Mouse (Mus musculus) stomach, embryonic 16.5 days (tissue): ENCODE data around the gene Galnt10. TPM values are rescaled to one million over a fixed set of nuclear protein-coding genes. Genes with fewer than 3 reads are reported as not detected.

ENCODE experiments used
- ATAC-seq: fragments of 200-750 bp; cut with Nextera tagmentation; 2 replicates; pipeline ENCODE4 v1.8.0; 2017; ENCODE audit warnings: moderate number of reproducible peaks, moderate TSS enrichment; ENCODE audit not compliant: insufficient read depth, low FRiP score
- H3K27ac ChIP-seq: fragments of 300-500 bp; sonication (generic); 2 replicates; pipeline ENCODE4 v1.5.1; 2014; ENCODE audit warnings: low read length
- H3K27me3 ChIP-seq: fragments of 300-500 bp; sonication (generic); 2 replicates; pipeline ENCODE4 v1.6.1; 2014; ENCODE audit warnings: low read length, control low read depth, mixed read lengths; ENCODE audit not compliant: control insufficient read depth, insufficient read depth
- H3K36me3 ChIP-seq: fragments of 300-500 bp; sonication (generic); 2 replicates; pipeline ENCODE4 v1.6.1; 2014; ENCODE audit warnings: low read length; ENCODE audit not compliant: control insufficient read depth, insufficient read depth
- H3K4me1 ChIP-seq: fragments of 300-500 bp; sonication (generic); 2 replicates; pipeline ENCODE4 v1.6.1; 2014; ENCODE audit warnings: low read length, control low read depth, mixed read lengths; ENCODE audit not compliant: control insufficient read depth, insufficient read depth
- H3K4me2 ChIP-seq: fragments of 300-500 bp; sonication (generic); 2 replicates; pipeline ENCODE4 v1.6.1; 2014; ENCODE audit warnings: low read depth, low read length, mixed read lengths
- H3K4me3 ChIP-seq: fragments of 300-500 bp; sonication (generic); replicated peaks from 2 replicates; pipeline ENCODE4 v1.5.1; 2014; ENCODE audit warnings: mild to moderate bottlenecking, low read length
- H3K9ac ChIP-seq: fragments of 300-500 bp; sonication (generic); 2 replicates; pipeline ENCODE4 v1.6.1; 2014; ENCODE audit warnings: low read length
- H3K9me3 ChIP-seq: fragments of 300-500 bp; sonication (generic); replicated peaks from 2 replicates; pipeline ENCODE4 v1.6.1; 2016; ENCODE audit warnings: low read length, control low read depth; ENCODE audit not compliant: control insufficient read depth
- WGBS: fragments of 180-500 bp; shearing (Covaris S2); extraction: QIAGEN DNeasy Blood & Tissue Kit; methylation state at CpG from one replicate; pipeline ENCODE4 v1.1.7; 2014; 5-methylcytosine and 5-hydroxymethylcytosine counted together
- polyA plus RNA-seq: library from polyadenylated mRNA; unstranded; fragments of >200 nt; fragmentation: Nextera tagmentation; extraction: Ambion mirVana; gene quantifications from 2 replicates; pipeline ENCODE4 v1.2.1, GENCODE M21; 2015

The Galnt10 gene
- polyA plus RNA-seq, 1 experiment from 2014 or later, result 17.4 TPM

- 36% methylated on average over 12 of the region's 12 CpGs for WGBS
- H3K9ac ChIP-seq, result peak overlapping the region; percentile 23; the same call in 1 of the 2 replicates
- H3K4me1 ChIP-seq, result peaks cover 34% of the 10 kb centered on the region
- H3K4me3 ChIP-seq, result no peak overlapping the region
- peak overlapping the region; percentile 82 for H3K27ac ChIP-seq
- H3K9me3 ChIP-seq, result no peaks in the 10 kb centered on the region
- H3K27me3 ChIP-seq, result no peaks in the 10 kb centered on the region
- peak overlapping the region; percentile 0; the same call in 1 of the 2 replicates for H3K4me2 ChIP-seq
- ATAC-seq, result no peak
- H3K36me3 ChIP-seq, result no peaks in the 10 kb centered on the region
Measured at GRCm38 (mm10) chr11:57673977-57674687, 28.9 kb downstream of the Galnt10 start.

- ATAC-seq, result no peak
- Histone ChIP-seq H3K4me2 (no peak overlapping the region), H3K4me1 (peaks cover 29% of the 10 kb centered on the region), H3K27ac (no peak overlapping the region), H3K36me3 (no peaks in the 10 kb centered on the region), H3K4me3 (no peak overlapping the region), H3K9me3 (no peaks in the 10 kb centered on the region), H3K9ac (no peak overlapping the region), H3K27me3 (no peaks in the 10 kb centered on the region)
- 48% methylated on average over 3 of the region's 3 CpGs for WGBS
Measured at GRCm38 (mm10) chr11:57677261-57677660, 32.0 kb downstream of the Galnt10 start.

- Histone ChIP-seq H3K36me3 (no peaks in the 10 kb centered on the region), H3K4me1 (peaks cover 24% of the 10 kb centered on the region), H3K4me2 (no peak overlapping the region), H3K27me3 (no peaks in the 10 kb centered on the region), H3K9ac (no peak overlapping the region), H3K4me3 (no peak overlapping the region), H3K27ac (no peak overlapping the region), H3K9me3 (no peaks in the 10 kb centered on the region)
- peak; percentile 35; the same call in 1 of the 2 replicates for ATAC-seq
- 19% methylated on average over 7 of the region's 7 CpGs for WGBS
Measured at GRCm38 (mm10) chr11:57682589-57682988, 37.3 kb downstream of the Galnt10 start.

GRCm38 (mm10) chr11:57683125-57683524, 37.9 kb downstream of the Galnt10 start:
- H3K36me3 ChIP-seq, result no peaks in the 10 kb centered on the region
- no peak overlapping the region; the same call in 1 of the 2 replicates for H3K9ac ChIP-seq
- no peaks in the 10 kb centered on the region for H3K27me3 ChIP-seq
- no peak overlapping the region for H3K4me3 ChIP-seq
- no peaks in the 10 kb centered on the region for H3K9me3 ChIP-seq
- H3K27ac ChIP-seq, result no peak overlapping the region
- peaks cover 30% of the 10 kb centered on the region for H3K4me1 ChIP-seq
- WGBS, result 41% methylated on average over 12 of the region's 12 CpGs
- no peak overlapping the region for H3K4me2 ChIP-seq
- ATAC-seq, result no peak

- Histone ChIP-seq H3K4me2 (no peak overlapping the region), H3K4me1 (peaks cover 38% of the 10 kb centered on the region), H3K27me3 (no peaks in the 10 kb centered on the region), H3K4me3 (no peak overlapping the region), H3K9me3 (no peaks in the 10 kb centered on the region), H3K9ac (no peak overlapping the region), H3K36me3 (no peaks in the 10 kb centered on the region), H3K27ac (no peak overlapping the region)
- 48% methylated on average over 8 of the region's 8 CpGs for WGBS
- ATAC-seq, result no peak
Measured at GRCm38 (mm10) chr11:57683931-57684330, 38.7 kb downstream of the Galnt10 start.

GRCm38 (mm10) chr11:57684891-57685290, 39.6 kb downstream of the Galnt10 start:
- H3K4me3 ChIP-seq, result no peak overlapping the region
- H3K27me3 ChIP-seq, result no peaks in the 10 kb centered on the region
- H3K9ac ChIP-seq, result no peak overlapping the region
- H3K36me3 ChIP-seq, result no peaks in the 10 kb centered on the region
- ATAC-seq, result no peak
- H3K9me3 ChIP-seq, result no peaks in the 10 kb centered on the region
- H3K4me2 ChIP-seq, result no peak overlapping the region
- H3K4me1 ChIP-seq, result peaks cover 38% of the 10 kb centered on the region
- WGBS, result 49% methylated on average over 5 of the region's 5 CpGs
- H3K27ac ChIP-seq, result no peak overlapping the region

GRCm38 (mm10) chr11:57685689-57686454, 40.6 kb downstream of the Galnt10 start:
- no peak for ATAC-seq
- no peak overlapping the region for H3K9ac ChIP-seq
- no peaks in the 10 kb centered on the region for H3K36me3 ChIP-seq
- H3K27me3 ChIP-seq, result no peaks in the 10 kb centered on the region
- no peak overlapping the region for H3K4me2 ChIP-seq
- WGBS, result 68% methylated on average over 10 of the region's 10 CpGs
- H3K4me3 ChIP-seq, result no peak overlapping the region
- no peaks in the 10 kb centered on the region for H3K9me3 ChIP-seq
- peaks cover 38% of the 10 kb centered on the region for H3K4me1 ChIP-seq
- H3K27ac ChIP-seq, result no peak overlapping the region

GRCm38 (mm10) chr11:57686797-57687196, 41.6 kb downstream of the Galnt10 start:
- ATAC-seq, result no peak
- 76% methylated on average over 12 of the region's 12 CpGs for WGBS
- Histone ChIP-seq H3K27me3 (no peaks in the 10 kb centered on the region), H3K4me1 (peaks cover 31% of the 10 kb centered on the region), H3K4me3 (no peak overlapping the region), H3K9me3 (no peaks in the 10 kb centered on the region), H3K36me3 (no peaks in the 10 kb centered on the region), H3K9ac (no peak overlapping the region), H3K27ac (no peak overlapping the region), H3K4me2 (no peak overlapping the region)

GRCm38 (mm10) chr11:57687258-57687657, 42.0 kb downstream of the Galnt10 start:
- no peaks in the 10 kb centered on the region for H3K9me3 ChIP-seq
- WGBS, result 82% methylated on average over 9 of the region's 9 CpGs
- no peak overlapping the region for H3K9ac ChIP-seq
- no peak overlapping the region for H3K27ac ChIP-seq
- no peak overlapping the region for H3K4me2 ChIP-seq
- H3K4me1 ChIP-seq, result peaks cover 30% of the 10 kb centered on the region
- no peak for ATAC-seq
- no peak overlapping the region for H3K4me3 ChIP-seq
- H3K27me3 ChIP-seq, result no peaks in the 10 kb centered on the region
- H3K36me3 ChIP-seq, result no peaks in the 10 kb centered on the region
